Mouse (Mus musculus) limb, embryonic 11.5 days (tissue): ENCODE data around the gene Ranbp3l. TPM values are rescaled to one million over a fixed set of nuclear protein-coding genes. Genes with fewer than 3 reads are reported as not detected.

Experiments
- ATAC-seq: fragments of 200-750 bp; cut with Nextera tagmentation; 2 replicates; pipeline ENCODE4 v1.8.0; 2017; ENCODE audit warnings: low read depth; ENCODE audit not compliant: insufficient number of reproducible peaks, low FRiP score, low TSS enrichment
- DNase-seq: peaks from one replicate; pipeline ENCODE4 v3.0.0-alpha.2; 2015; ENCODE audit warnings: low spot score
- H3K27ac ChIP-seq: fragments of 300-500 bp; sonication (generic); replicated peaks from 2 replicates; pipeline ENCODE4 v1.5.1; 2014; ENCODE audit warnings: low read depth, mild to moderate bottlenecking, low read length
- H3K27me3 ChIP-seq: fragments of 300-500 bp; sonication (generic); 2 replicates; pipeline ENCODE4 v1.6.1; 2014; ENCODE audit warnings: mild to moderate bottlenecking, low read length, mixed read lengths; ENCODE audit not compliant: control insufficient read depth, insufficient read depth
- H3K36me3 ChIP-seq: fragments of 300-500 bp; sonication (generic); 2 replicates; pipeline ENCODE4 v1.6.1; 2014; ENCODE audit warnings: mild to moderate bottlenecking, low read length, moderate library complexity, mixed read lengths; ENCODE audit not compliant: control insufficient read depth, insufficient read depth
- H3K4me1 ChIP-seq: fragments of 300-500 bp; sonication (generic); 2 replicates; pipeline ENCODE4 v1.6.1; 2014; ENCODE audit warnings: low read length, mixed read lengths; ENCODE audit not compliant: control insufficient read depth, insufficient read depth
- H3K4me2 ChIP-seq: fragments of 300-500 bp; sonication (generic); 2 replicates; pipeline ENCODE4 v1.6.1; 2014; ENCODE audit warnings: low read depth, mild to moderate bottlenecking, moderate library complexity; ENCODE audit not compliant: severe bottlenecking
- H3K4me3 ChIP-seq: fragments of 300-500 bp; sonication (generic); 2 replicates; pipeline ENCODE4 v1.5.1; 2014; ENCODE audit warnings: low read depth, low read length
- H3K9ac ChIP-seq: fragments of 300-500 bp; sonication (generic); 2 replicates; pipeline ENCODE4 v1.6.1; 2014; ENCODE audit warnings: mild to moderate bottlenecking, low read length
- H3K9me3 ChIP-seq: fragments of 300-500 bp; sonication (generic); 2 replicates; pipeline ENCODE4 v1.6.1; 2016; ENCODE audit warnings: low read length; ENCODE audit not compliant: control insufficient read depth
- WGBS: fragments of 180-500 bp; shearing (Covaris S2); extraction: QIAGEN DNeasy Blood & Tissue Kit; methylation state at CpG from one replicate; pipeline ENCODE4 v1.1.7; 2014; 5-methylcytosine and 5-hydroxymethylcytosine counted together
- polyA plus RNA-seq: library from polyadenylated mRNA; unstranded; fragments of >200 nt; fragmentation: Nextera tagmentation; extraction: Ambion mirVana; gene quantifications from 2 replicates; pipeline ENCODE4 v1.2.1, GENCODE M21; 2014

The Ranbp3l gene
- polyA plus RNA-seq, 1 experiment from 2014 or later = not detected

- DNase-seq = no peak
- 78% methylated on average over 11 of the region's 11 CpGs for WGBS
- Histone ChIP-seq H3K36me3 (peaks cover 18% of the 10 kb centered on the region; the same call in 1 of the 2 replicates), H3K4me3 (no peak overlapping the region), H3K4me2 (no peak overlapping the region), H3K9me3 (no peaks in the 10 kb centered on the region), H3K27me3 (no peaks in the 10 kb centered on the region), H3K9ac (no peak overlapping the region), H3K4me1 (no peaks in the 10 kb centered on the region), H3K27ac (no peak overlapping the region)
- ATAC-seq = 0 out of 2 replicates have a peak, but pooled peaks have one; percentile 31
Observed at GRCm38 (mm10) chr15:9093598-9094365, 126.0 kb downstream of the Ranbp3l start.

GRCm38 (mm10) chr15:9094366-9094750 is 126.6 kb downstream of the Ranbp3l start:
- WGBS = 21% methylated on average over 13 of the region's 13 CpGs
- Histone ChIP-seq H3K4me3 (no peak overlapping the region), H3K9me3 (no peaks in the 10 kb centered on the region), H3K4me1 (no peaks in the 10 kb centered on the region), H3K4me2 (peak overlapping the region; percentile 22; the same call in 1 of the 2 replicates), H3K27me3 (no peaks in the 10 kb centered on the region), H3K9ac (no peak overlapping the region), H3K36me3 (peaks cover 19% of the 10 kb centered on the region; the same call in 1 of the 2 replicates), H3K27ac (no peak overlapping the region)
- DNase-seq = peak; percentile 57
- ATAC-seq = peak; percentile 83

- ATAC-seq (no peak), DNase-seq (no peak)
- Histone ChIP-seq H3K36me3 (peaks cover 25% of the 10 kb centered on the region; the same call in 1 of the 2 replicates), H3K27me3 (no peaks in the 10 kb centered on the region), H3K4me1 (no peaks in the 10 kb centered on the region), H3K4me2 (no peak overlapping the region), H3K27ac (no peak overlapping the region), H3K9me3 (no peaks in the 10 kb centered on the region), H3K4me3 (no peak overlapping the region), H3K9ac (no peak overlapping the region)
- WGBS = 92% methylated on average over 4 of the region's 4 CpGs
Observed at GRCm38 (mm10) chr15:9096865-9097264, 129.1 kb downstream of the Ranbp3l start.

GRCm38 (mm10) chr15:9100446-9101077 is 132.8 kb downstream of the Ranbp3l start:
- no peaks in the 10 kb centered on the region for H3K9me3 ChIP-seq
- 97% methylated on average over 10 of the region's 10 CpGs for WGBS
- DNase-seq = no peak
- no peaks in the 10 kb centered on the region for H3K4me1 ChIP-seq
- no peak for ATAC-seq
- no peak overlapping the region for H3K9ac ChIP-seq
- H3K27me3 ChIP-seq = no peaks in the 10 kb centered on the region
- H3K4me3 ChIP-seq = no peak overlapping the region
- H3K4me2 ChIP-seq = no peak overlapping the region
- no peak overlapping the region for H3K27ac ChIP-seq
- peaks cover 19% of the 10 kb centered on the region for H3K36me3 ChIP-seq

GRCm38 (mm10) chr15:9106303-9107074 is 138.7 kb downstream of the Ranbp3l start:
- H3K27me3 ChIP-seq = no peaks in the 10 kb centered on the region

GRCm38 (mm10) chr15:9110526-9111347 is 143.0 kb downstream of the Ranbp3l start:
- WGBS = 86% methylated on average over 6 of the region's 6 CpGs
- peaks cover 19% of the 10 kb centered on the region for H3K36me3 ChIP-seq
- no peak overlapping the region for H3K4me2 ChIP-seq
- no peaks in the 10 kb centered on the region for H3K27me3 ChIP-seq
- no peaks in the 10 kb centered on the region for H3K4me1 ChIP-seq
- H3K27ac ChIP-seq = no peak overlapping the region
- DNase-seq = no peak
- H3K4me3 ChIP-seq = no peak overlapping the region
- H3K9me3 ChIP-seq = no peaks in the 10 kb centered on the region
- ATAC-seq = no peak
- no peak overlapping the region for H3K9ac ChIP-seq

More at GRCm38 (mm10) chr15:9106303-9107074, 138.7 kb downstream of the Ranbp3l start:
- peaks cover 10% of the 10 kb centered on the region for H3K36me3 ChIP-seq
- DNase-seq (no peak), ATAC-seq (no peak)
- no peaks in the 10 kb centered on the region for H3K9me3 ChIP-seq
- H3K4me2 ChIP-seq = no peak overlapping the region
- H3K4me3 ChIP-seq = no peak overlapping the region
- no peaks in the 10 kb centered on the region for H3K4me1 ChIP-seq
- WGBS = 90% methylated on average over 13 of the region's 13 CpGs
- H3K9ac ChIP-seq = no peak overlapping the region
- H3K27ac ChIP-seq = no peak overlapping the region

GRCm38 (mm10) chr15:9111648-9112047 is 143.9 kb downstream of the Ranbp3l start:
- 91% methylated on average over 3 of the region's 3 CpGs for WGBS
- no peak overlapping the region for H3K9ac ChIP-seq
- H3K4me1 ChIP-seq = no peaks in the 10 kb centered on the region
- no peaks in the 10 kb centered on the region for H3K9me3 ChIP-seq
- DNase-seq (no peak), ATAC-seq (no peak)
- peaks cover 16% of the 10 kb centered on the region for H3K36me3 ChIP-seq
- H3K4me2 ChIP-seq = no peak overlapping the region
- no peak overlapping the region for H3K27ac ChIP-seq
- no peaks in the 10 kb centered on the region for H3K27me3 ChIP-seq
- no peak overlapping the region for H3K4me3 ChIP-seq
